Mouse (Mus musculus) hindbrain, embryonic 10.5 days (tissue): ENCODE results near the gene Hoxb2. TPM values are rescaled to one million over a fixed set of nuclear protein-coding genes. Genes with fewer than 3 reads are reported as not detected.
A peak's percentile ranks its signal among the peaks of the same experiment; 100 is the strongest.

Source experiments
- DNase-seq: peaks from one replicate; pipeline ENCODE4 v3.0.0-alpha.2; 2017; ENCODE audit warnings: low spot score
- H3K27ac ChIP-seq: fragments of 300-500 bp; sonication (generic); 2 replicates; pipeline ENCODE4 v1.5.1; 2016; ENCODE audit warnings: mild to moderate bottlenecking, moderate library complexity
- H3K27me3 ChIP-seq: fragments of 300-500 bp; sonication (generic); 2 replicates; pipeline ENCODE4 v1.6.1; 2016; ENCODE audit warnings: mild to moderate bottlenecking; ENCODE audit not compliant: poor library complexity, insufficient read depth, severe bottlenecking
- H3K36me3 ChIP-seq: fragments of 300-500 bp; sonication (generic); 2 replicates; pipeline ENCODE4 v1.6.1; 2016; ENCODE audit warnings: mild to moderate bottlenecking, moderate library complexity
- H3K4me1 ChIP-seq: fragments of 300-500 bp; sonication (generic); replicated peaks from 2 replicates; pipeline ENCODE4 v1.6.1; 2016; ENCODE audit warnings: mild to moderate bottlenecking
- H3K4me3 ChIP-seq: fragments of 300-500 bp; sonication (generic); 2 replicates; pipeline ENCODE4 v1.5.1; 2016; ENCODE audit warnings: mild to moderate bottlenecking, moderate library complexity
- H3K9me3 ChIP-seq: fragments of 300-500 bp; sonication (generic); 2 replicates; pipeline ENCODE4 v1.6.1; 2016; ENCODE audit warnings: mild to moderate bottlenecking, moderate library complexity
- WGBS: fragments of 180-500 bp; shearing (Covaris S2); methylation state at CpG from one replicate; pipeline ENCODE4 v1.1.7; 2016; 5-methylcytosine and 5-hydroxymethylcytosine counted together
- polyA plus RNA-seq: library from polyadenylated mRNA; unstranded; fragments of >200 nt; fragmentation: Nextera tagmentation; extraction: Ambion mirVana; gene quantifications from 2 replicates; pipeline ENCODE4 v1.2.1, GENCODE M21; 2016

Gene Hoxb2
- polyA plus RNA-seq, 1 experiment from 2014 or later = 49.6 TPM

GRCm38 (mm10) chr11:96351312-96351711, 987 bp downstream of the Hoxb2 start:
- H3K27me3 ChIP-seq = peaks cover 100% of the 10 kb centered on the region
- DNase-seq = peak; percentile 70
- 2% methylated on average over 11 of the region's 11 CpGs for WGBS
- peaks cover 11% of the 10 kb centered on the region for H3K36me3 ChIP-seq
- peak overlapping the region; percentile 69 for H3K4me3 ChIP-seq
- H3K9me3 ChIP-seq = no peaks in the 10 kb centered on the region
- peak overlapping the region; percentile 95 for H3K27ac ChIP-seq
- peaks cover 26% of the 10 kb centered on the region for H3K4me1 ChIP-seq

DNA sequence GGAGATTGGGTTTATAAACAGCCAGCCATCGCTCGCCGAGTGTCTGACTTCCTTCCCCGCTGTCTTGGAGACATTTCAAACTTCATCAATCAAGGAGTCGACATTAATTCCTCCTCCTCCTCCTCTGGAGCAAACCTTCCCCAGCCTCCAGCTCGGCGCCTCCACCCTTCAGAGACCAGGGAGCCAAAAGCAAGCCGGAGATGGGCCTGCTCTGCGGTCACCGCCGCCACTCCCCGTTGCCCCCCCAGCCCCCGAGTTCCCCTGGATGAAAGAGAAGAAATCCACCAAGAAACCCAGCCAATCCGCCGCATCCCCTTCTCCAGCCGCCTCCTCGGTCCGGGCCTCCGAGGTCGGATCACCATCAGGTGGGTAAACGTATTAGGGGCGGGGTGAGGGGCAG, 1.5 kb downstream of the Hoxb2 start:
- under 1% methylated on average over 22 of the region's 22 CpGs for WGBS
- no peaks in the 10 kb centered on the region for H3K9me3 ChIP-seq
- peak overlapping the region; percentile 69 for H3K4me3 ChIP-seq
- H3K27me3 ChIP-seq = peaks cover 100% of the 10 kb centered on the region
- H3K27ac ChIP-seq = peak overlapping the region; percentile 95
- H3K36me3 ChIP-seq = peaks cover 11% of the 10 kb centered on the region
- DNase-seq = peak; percentile 67
- H3K4me1 ChIP-seq = peaks cover 23% of the 10 kb centered on the region; the same call in 1 of the 2 replicates

DNA sequence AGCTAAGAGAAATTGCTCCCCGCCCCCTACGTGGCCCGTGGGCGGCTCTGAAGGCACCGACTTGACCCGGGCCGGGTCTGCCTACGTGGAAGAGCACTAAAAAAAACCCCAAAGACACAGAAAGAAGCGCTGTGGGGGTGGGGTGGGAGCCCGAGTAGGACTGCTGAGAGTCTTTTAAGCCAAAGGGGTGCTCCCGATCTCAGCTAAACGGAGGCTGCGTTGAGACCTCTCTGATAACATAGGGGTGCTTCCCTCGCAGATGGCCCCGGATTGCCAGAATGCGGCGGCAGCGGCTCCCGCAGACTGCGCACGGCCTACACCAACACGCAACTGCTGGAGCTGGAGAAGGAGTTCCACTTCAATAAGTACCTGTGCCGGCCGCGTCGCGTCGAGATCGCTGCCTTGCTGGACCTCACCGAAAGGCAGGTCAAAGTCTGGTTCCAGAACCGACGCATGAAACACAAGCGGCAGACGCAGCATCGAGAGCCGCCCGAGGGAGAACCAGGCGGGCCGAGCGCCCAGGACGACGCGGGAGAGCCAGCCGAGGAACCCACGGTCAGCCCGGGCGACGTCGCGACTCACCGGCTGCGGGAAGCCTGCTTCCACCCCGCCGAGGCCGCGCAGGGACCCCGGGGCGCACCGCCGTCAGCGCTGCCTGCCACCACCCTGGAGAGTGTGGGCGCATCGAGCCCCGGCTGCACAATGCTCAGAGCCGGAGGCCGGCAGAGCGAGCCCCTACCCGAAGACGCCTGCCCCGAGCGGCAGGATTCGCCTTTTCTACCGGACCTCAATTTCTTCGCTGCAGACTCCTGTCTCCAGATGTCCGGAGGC, 2.6 kb downstream of the Hoxb2 start:
- Histone ChIP-seq H3K27me3 (peaks cover 100% of the 10 kb centered on the region), H3K4me3 (peak overlapping the region; percentile 69), H3K4me1 (peaks cover 23% of the 10 kb centered on the region; the same call in 1 of the 2 replicates), H3K9me3 (no peaks in the 10 kb centered on the region), H3K36me3 (peaks cover 11% of the 10 kb centered on the region), H3K27ac (peak overlapping the region; percentile 95)
- peak; percentile 73 for DNase-seq
- under 1% methylated on average over 75 of the region's 75 CpGs for WGBS

DNA sequence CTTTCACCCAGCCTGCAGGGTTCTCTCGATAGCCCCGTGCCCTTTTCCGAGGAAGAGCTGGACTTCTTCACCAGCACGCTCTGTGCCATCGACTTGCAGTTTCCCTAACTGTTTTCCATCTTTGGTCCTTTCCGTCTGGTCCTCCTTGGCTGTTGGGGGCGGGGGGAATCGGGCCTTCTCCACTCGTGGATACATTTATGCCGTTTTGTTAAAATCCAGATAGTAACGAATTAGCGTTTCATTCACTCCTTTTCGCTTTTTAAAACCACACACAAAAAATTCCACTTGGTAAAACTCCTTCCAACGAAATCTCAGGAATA, 3.2 kb downstream of the Hoxb2 start:
- DNase-seq = no peak
- Histone ChIP-seq H3K27ac (peak overlapping the region; percentile 95), H3K4me3 (peak overlapping the region; percentile 69), H3K4me1 (peaks cover 23% of the 10 kb centered on the region; the same call in 1 of the 2 replicates), H3K9me3 (no peaks in the 10 kb centered on the region), H3K27me3 (peaks cover 100% of the 10 kb centered on the region), H3K36me3 (peaks cover 11% of the 10 kb centered on the region)
- WGBS = under 1% methylated on average over 14 of the region's 14 CpGs

GRCm38 (mm10) chr11:96353939-96354338, 3.6 kb downstream of the Hoxb2 start:
- peaks cover 99% of the 10 kb centered on the region for H3K27me3 ChIP-seq
- no peak for DNase-seq
- H3K4me3 ChIP-seq = peak overlapping the region; percentile 69
- no peaks in the 10 kb centered on the region for H3K9me3 ChIP-seq
- WGBS = 4% methylated on average over 8 of the region's 8 CpGs
- H3K36me3 ChIP-seq = peaks cover 11% of the 10 kb centered on the region
- H3K27ac ChIP-seq = peak overlapping the region; percentile 95
- peaks cover 23% of the 10 kb centered on the region; the same call in 1 of the 2 replicates for H3K4me1 ChIP-seq

GRCm38 (mm10) chr11:96354376-96354775, 4.1 kb downstream of the Hoxb2 start:
- under 1% methylated on average over 25 of the region's 25 CpGs for WGBS
- peak; percentile 79 for DNase-seq
- Histone ChIP-seq H3K4me1 (peaks cover 23% of the 10 kb centered on the region; the same call in 1 of the 2 replicates), H3K9me3 (no peaks in the 10 kb centered on the region), H3K27me3 (peaks cover 99% of the 10 kb centered on the region), H3K4me3 (peak overlapping the region; percentile 69), H3K27ac (peak overlapping the region; percentile 95), H3K36me3 (peaks cover 11% of the 10 kb centered on the region)

DNA sequence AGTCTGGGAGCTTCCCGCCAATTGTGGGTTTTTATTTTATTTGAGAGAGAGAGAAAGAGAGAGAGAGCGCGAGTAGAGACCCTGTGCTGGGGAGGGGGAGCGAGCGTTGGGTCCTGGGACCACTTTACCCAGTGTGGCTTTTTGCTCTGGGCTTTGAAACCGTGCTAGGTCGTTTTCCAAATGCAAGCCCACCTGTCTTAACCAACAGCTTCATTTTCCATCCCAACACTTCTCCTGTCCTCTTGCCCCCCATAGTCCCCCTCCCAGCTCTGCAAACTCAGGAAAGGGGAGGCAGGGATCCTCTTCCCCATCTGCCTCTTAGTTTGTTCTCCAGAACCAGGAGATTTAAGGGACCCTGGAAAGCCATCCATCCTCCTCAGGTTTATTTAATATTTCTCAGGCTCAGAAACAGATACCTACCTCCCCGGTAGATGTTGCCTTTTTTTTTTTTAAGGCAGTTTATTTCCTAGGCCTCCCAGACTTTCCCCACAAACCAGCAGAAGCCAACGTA, 4.5 kb downstream of the Hoxb2 start:
- peak overlapping the region; percentile 95 for H3K27ac ChIP-seq
- H3K36me3 ChIP-seq = peaks cover 11% of the 10 kb centered on the region
- no peak for DNase-seq
- no peaks in the 10 kb centered on the region for H3K9me3 ChIP-seq
- peaks cover 21% of the 10 kb centered on the region; the same call in 1 of the 2 replicates for H3K4me1 ChIP-seq
- peak overlapping the region; percentile 69 for H3K4me3 ChIP-seq
- peaks cover 99% of the 10 kb centered on the region for H3K27me3 ChIP-seq
- WGBS = 3% methylated on average over 9 of the region's 9 CpGs

DNA sequence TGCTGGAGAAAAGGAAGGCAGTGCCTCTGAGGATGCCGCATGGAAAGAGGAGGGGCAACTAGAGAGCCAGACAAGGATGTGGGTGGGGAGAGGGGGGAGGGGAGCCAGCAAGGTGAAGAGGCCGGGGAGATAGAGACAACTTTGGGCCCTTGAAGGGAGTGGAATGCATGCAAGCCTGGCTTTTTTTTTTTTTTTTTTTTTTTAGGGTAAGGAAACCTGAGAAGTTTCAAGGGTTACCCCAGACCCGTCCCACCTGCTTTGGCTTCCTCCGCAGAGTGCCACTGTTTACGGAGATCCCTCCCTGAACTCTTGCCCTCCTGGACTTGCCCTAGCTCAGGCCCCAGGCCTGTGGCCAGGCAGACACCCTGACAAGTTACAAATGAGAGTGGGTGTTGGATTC, 13.5 kb downstream of the Hoxb2 start:
- peak; percentile 22 for DNase-seq
- H3K27ac ChIP-seq = no peak overlapping the region
- H3K36me3 ChIP-seq = no peaks in the 10 kb centered on the region
- H3K4me3 ChIP-seq = no peak overlapping the region
- WGBS = 3% methylated on average over 5 of the region's 5 CpGs
- H3K4me1 ChIP-seq = peaks cover 29% of the 10 kb centered on the region
- H3K27me3 ChIP-seq = peaks cover 98% of the 10 kb centered on the region
- H3K9me3 ChIP-seq = no peaks in the 10 kb centered on the region

GRCm38 (mm10) chr11:96365441-96366091, 15.2 kb downstream of the Hoxb2 start, which contains the start of gene Hoxb1:
Hoxb1 (plus strand) TSS chr11:96365752.
- WGBS = 2% methylated on average over 26 of the region's 26 CpGs
- H3K27me3 ChIP-seq = peaks cover 100% of the 10 kb centered on the region
- peak; percentile 68 for DNase-seq
- peaks cover 33% of the 10 kb centered on the region for H3K4me1 ChIP-seq
- no peaks in the 10 kb centered on the region for H3K9me3 ChIP-seq
- H3K27ac ChIP-seq = peak within 1 kb of the TSS; percentile 75
- peak within 1 kb of the TSS; percentile 45 for H3K4me3 ChIP-seq
- H3K36me3 ChIP-seq = no peaks in the 10 kb centered on the region

GRCm38 (mm10) chr11:96366092-96367041, 16.0 kb downstream of the Hoxb2 start:
- H3K27me3 ChIP-seq = peaks cover 100% of the 10 kb centered on the region
- no peaks in the 10 kb centered on the region for H3K9me3 ChIP-seq
- DNase-seq = no peak
- H3K4me3 ChIP-seq = peak overlapping the region; percentile 45
- 1% methylated on average over 47 of the region's 47 CpGs for WGBS
- H3K27ac ChIP-seq = peak overlapping the region; percentile 75
- H3K4me1 ChIP-seq = peaks cover 33% of the 10 kb centered on the region
- no peaks in the 10 kb centered on the region for H3K36me3 ChIP-seq

DNA sequence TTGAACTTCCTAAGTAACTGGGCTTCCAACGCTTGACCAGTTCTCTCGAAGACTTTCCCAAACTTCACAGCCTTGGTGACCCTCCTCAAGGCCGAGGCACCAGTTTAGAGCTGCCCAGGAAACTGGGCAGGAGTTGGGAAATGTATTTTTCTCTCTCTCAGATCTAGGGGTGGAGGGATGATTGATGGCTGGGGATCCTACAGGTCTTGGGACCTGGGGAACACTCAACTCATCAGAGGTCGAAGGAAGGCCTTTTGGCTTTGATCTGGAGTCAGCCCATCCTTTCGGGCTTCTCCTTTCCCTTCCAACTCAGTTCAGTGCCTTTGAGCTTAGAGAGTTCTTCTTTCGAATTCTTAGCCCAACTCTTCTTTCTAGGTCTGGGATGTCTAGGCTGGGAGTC, 16.8 kb downstream of the Hoxb2 start:
- H3K27ac ChIP-seq = no peak overlapping the region; the same call in 1 of the 2 replicates
- no peak for DNase-seq
- 13% methylated on average over 6 of the region's 6 CpGs for WGBS
- H3K4me3 ChIP-seq = peak overlapping the region; percentile 45
- peaks cover 33% of the 10 kb centered on the region for H3K4me1 ChIP-seq
- H3K36me3 ChIP-seq = no peaks in the 10 kb centered on the region
- H3K9me3 ChIP-seq = no peaks in the 10 kb centered on the region
- H3K27me3 ChIP-seq = peaks cover 100% of the 10 kb centered on the region

- Histone ChIP-seq H3K4me3 (no peak overlapping the region), H3K27me3 (peaks cover 100% of the 10 kb centered on the region), H3K36me3 (no peaks in the 10 kb centered on the region), H3K4me1 (peaks cover 36% of the 10 kb centered on the region), H3K27ac (no peak overlapping the region), H3K9me3 (no peaks in the 10 kb centered on the region)
- DNase-seq = no peak
- WGBS = 6% methylated on average over 5 of the region's 5 CpGs
These were observed 18.4 kb downstream of the Hoxb2 start for GRCm38 (mm10) chr11:96368686-96369085.
